Mouse (Mus musculus): Measurements from ENCODE around the gene Med28. TPM values are rescaled to one million over a fixed set of nuclear protein-coding genes. Genes with fewer than 3 reads are reported as not detected.

Gene Med28
- polyA plus RNA-seq, 1 experiment from 2014 or later, result 243 TPM

GRCm38 (mm10) chr5:45494093-45494755 lies 25.8 kb upstream of the Med28 start:
- Histone ChIP-seq H3K4me2 (peak overlapping the region; percentile 87), H3K4me1 (ENCODE audit: insufficient read depth) (no peaks in the 10 kb centered on the region), H3K9me3 (ENCODE audit: low read depth, low read length) (no peaks in the 10 kb centered on the region), H3K4me3 (ENCODE audit: low read depth, low read length) (peak overlapping the region; percentile 77), H3K27ac (ENCODE audit: low read depth) (peak overlapping the region; percentile 82; the same call in 1 of the 2 replicates), H3K36me3 (ENCODE audit: insufficient read depth) (peaks cover 39% of the 10 kb centered on the region), H3K9ac (peak overlapping the region; percentile 70), H3K27me3 (ENCODE audit: insufficient read depth, low read length) (no peaks in the 10 kb centered on the region)
- no peak for TF ChIP-seq CTCF (IDR thresholded peaks at IDR 0.05; ENCODE audit: low read depth)
- WGBS, result 43% methylated on average over 9 of the region's 9 CpGs
- ATAC-seq (ENCODE audit: insufficient read depth) (no peak; the same call in 1 of the 2 replicates), DNase-seq (no peak)

GRCm38 (mm10) chr5:45495429-45495975 lies 24.5 kb upstream of the Med28 start:
- TF ChIP-seq CTCF (IDR thresholded peaks at IDR 0.05; ENCODE audit: low read depth), result no peak
- 86% methylated on average over 3 of the region's 3 CpGs for WGBS
- H3K27ac ChIP-seq (ENCODE audit: low read depth), result no peak overlapping the region
- ATAC-seq (ENCODE audit: insufficient read depth) (no peak), DNase-seq (no peak)
- no peak overlapping the region for H3K9ac ChIP-seq
- H3K4me3 ChIP-seq (ENCODE audit: low read depth, low read length), result no peak overlapping the region
- H3K4me1 ChIP-seq (ENCODE audit: insufficient read depth), result no peaks in the 10 kb centered on the region
- H3K27me3 ChIP-seq (ENCODE audit: insufficient read depth, low read length), result no peaks in the 10 kb centered on the region
- H3K9me3 ChIP-seq (ENCODE audit: low read depth, low read length), result no peaks in the 10 kb centered on the region
- H3K4me2 ChIP-seq, result peak overlapping the region; percentile 87; the same call in 1 of the 2 replicates
- H3K36me3 ChIP-seq (ENCODE audit: insufficient read depth), result peaks cover 51% of the 10 kb centered on the region

- ATAC-seq (ENCODE audit: insufficient read depth), result no peak
- Histone ChIP-seq H3K27ac (ENCODE audit: low read depth) (no peak overlapping the region), H3K9me3 (ENCODE audit: low read depth, low read length) (no peaks in the 10 kb centered on the region), H3K27me3 (ENCODE audit: insufficient read depth, low read length) (no peaks in the 10 kb centered on the region), H3K36me3 (ENCODE audit: insufficient read depth) (peaks cover 56% of the 10 kb centered on the region), H3K4me3 (ENCODE audit: low read depth, low read length) (no peak overlapping the region), H3K9ac (no peak overlapping the region), H3K4me1 (ENCODE audit: insufficient read depth) (no peaks in the 10 kb centered on the region), H3K4me2 (no peak overlapping the region)
- TF ChIP-seq CTCF (IDR thresholded peaks at IDR 0.05; ENCODE audit: low read depth), result no peak
- DNase-seq, result no peak
Measured at GRCm38 (mm10) chr5:45496042-45496441, 24.0 kb upstream of the Med28 start.

- TF ChIP-seq CTCF (IDR thresholded peaks at IDR 0.05; ENCODE audit: low read depth), result no peak
- no peak overlapping the region for H3K4me3 ChIP-seq (ENCODE audit: low read depth, low read length)
- no peaks in the 10 kb centered on the region for H3K9me3 ChIP-seq (ENCODE audit: low read depth, low read length)
- H3K9ac ChIP-seq, result no peak overlapping the region
- DNase-seq (no peak), ATAC-seq (ENCODE audit: insufficient read depth) (no peak)
- H3K36me3 ChIP-seq (ENCODE audit: insufficient read depth), result peaks cover 59% of the 10 kb centered on the region
- H3K4me2 ChIP-seq, result no peak overlapping the region
- H3K4me1 ChIP-seq (ENCODE audit: insufficient read depth), result no peaks in the 10 kb centered on the region
- 86% methylated on average over 4 of the region's 4 CpGs for WGBS
- H3K27me3 ChIP-seq (ENCODE audit: insufficient read depth, low read length), result no peaks in the 10 kb centered on the region
- no peak overlapping the region for H3K27ac ChIP-seq (ENCODE audit: low read depth)
Measured at GRCm38 (mm10) chr5:45496479-45496878, 23.6 kb upstream of the Med28 start.

- no peak overlapping the region for H3K4me2 ChIP-seq
- 83% methylated on average over 12 of the region's 12 CpGs for WGBS
- ATAC-seq (ENCODE audit: insufficient read depth) (no peak), DNase-seq (no peak)
- no peak overlapping the region for H3K4me3 ChIP-seq (ENCODE audit: low read depth, low read length)
- H3K9me3 ChIP-seq (ENCODE audit: low read depth, low read length), result no peaks in the 10 kb centered on the region
- peaks cover 65% of the 10 kb centered on the region for H3K36me3 ChIP-seq (ENCODE audit: insufficient read depth)
- no peak for TF ChIP-seq CTCF (IDR thresholded peaks at IDR 0.05; ENCODE audit: low read depth)
- no peak overlapping the region for H3K9ac ChIP-seq
- no peaks in the 10 kb centered on the region for H3K4me1 ChIP-seq (ENCODE audit: insufficient read depth)
- H3K27ac ChIP-seq (ENCODE audit: low read depth), result no peak overlapping the region
- H3K27me3 ChIP-seq (ENCODE audit: insufficient read depth, low read length), result no peaks in the 10 kb centered on the region
Measured at GRCm38 (mm10) chr5:45496930-45497550, 23.0 kb upstream of the Med28 start.

- Histone ChIP-seq H3K9me3 (ENCODE audit: low read depth, low read length) (no peaks in the 10 kb centered on the region), H3K36me3 (ENCODE audit: insufficient read depth) (peaks cover 70% of the 10 kb centered on the region), H3K27ac (ENCODE audit: low read depth) (no peak overlapping the region), H3K4me2 (no peak overlapping the region), H3K4me1 (ENCODE audit: insufficient read depth) (no peaks in the 10 kb centered on the region), H3K9ac (no peak overlapping the region), H3K27me3 (ENCODE audit: insufficient read depth, low read length) (no peaks in the 10 kb centered on the region), H3K4me3 (ENCODE audit: low read depth, low read length) (no peak overlapping the region)
- ATAC-seq (ENCODE audit: insufficient read depth), result no peak
- no peak for TF ChIP-seq CTCF (IDR thresholded peaks at IDR 0.05; ENCODE audit: low read depth)
- no peak for DNase-seq
- WGBS, result 88% methylated on average over 5 of the region's 5 CpGs
Measured at GRCm38 (mm10) chr5:45497564-45497963, 22.5 kb upstream of the Med28 start.

- Histone ChIP-seq H3K9ac (no peak overlapping the region), H3K4me1 (ENCODE audit: insufficient read depth) (no peaks in the 10 kb centered on the region), H3K36me3 (ENCODE audit: insufficient read depth) (peaks cover 76% of the 10 kb centered on the region), H3K4me3 (ENCODE audit: low read depth, low read length) (no peak overlapping the region), H3K27ac (ENCODE audit: low read depth) (no peak overlapping the region), H3K27me3 (ENCODE audit: insufficient read depth, low read length) (no peaks in the 10 kb centered on the region), H3K9me3 (ENCODE audit: low read depth, low read length) (no peaks in the 10 kb centered on the region), H3K4me2 (no peak overlapping the region)
- 82% methylated on average over 7 of the region's 7 CpGs for WGBS
- TF ChIP-seq CTCF (IDR thresholded peaks at IDR 0.05; ENCODE audit: low read depth), result no peak
- no peak for ATAC-seq (ENCODE audit: insufficient read depth)
- DNase-seq, result no peak
Measured at GRCm38 (mm10) chr5:45510071-45510470, 10.0 kb upstream of the Med28 start.
